ENCODE assay signal across 8 mouse cellular contexts in the genomic region with DNA sequence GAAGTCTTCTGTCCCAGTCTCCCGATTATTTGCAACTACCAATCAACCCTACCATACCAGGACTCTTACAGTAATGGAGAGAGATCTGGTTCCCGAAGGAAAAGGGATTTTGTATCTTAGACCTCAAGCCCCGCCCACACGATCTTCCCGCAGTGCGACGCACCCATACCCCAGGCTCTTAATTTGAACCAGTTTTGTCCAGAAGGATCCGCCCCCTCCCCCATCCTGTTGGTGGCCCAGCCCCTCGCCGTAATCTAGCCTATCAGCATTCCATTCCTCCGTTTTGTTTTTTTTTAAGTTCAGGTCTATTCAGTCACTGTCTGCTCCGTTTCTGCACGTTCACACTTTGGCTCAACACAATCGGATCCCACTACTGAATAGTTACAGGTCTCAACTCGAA. TPM values are rescaled to one million over a fixed set of nuclear protein-coding genes. Genes with fewer than 3 reads are reported as not detected.
DNase-seq lines count a peak whose midpoint lies in the region; ATAC-seq and TF ChIP-seq lines count a peak whose summit lies in the region.

No protein-coding gene starts in this region.

- H3K27me3 ChIP-seq in cerebellum, adult 2 months (ENCODE audit: control insufficient read depth, insufficient read depth, low read length) = no peaks in the 10 kb centered on the region
- H3K27me3 ChIP-seq in embryonic facial prominence, embryonic 12.5 days = no peaks in the 10 kb centered on the region
- H3K27me3 ChIP-seq in spleen, adult 2 months (ENCODE audit: control insufficient read depth, insufficient read depth, low read length) = no peaks in the 10 kb centered on the region

- H3K4me3 ChIP-seq in cerebellum, adult 2 months (replicated peaks; ENCODE audit: insufficient read depth, low read depth, low read length) = peak overlapping the region; percentile 92
- peak overlapping the region; percentile 72 for H3K4me3 ChIP-seq in embryonic facial prominence, embryonic 12.5 days
- peak overlapping the region; percentile 92 for H3K4me3 ChIP-seq in layer of hippocampus, adult 2 months
- H3K4me3 ChIP-seq in macrophage (ENCODE audit: inconsistent target) = peak overlapping the region; percentile 94
- peak overlapping the region; percentile 91 for H3K4me3 ChIP-seq in spleen, adult 2 months (ENCODE audit: extremely low read depth, insufficient read depth, insufficient read length)

- intact Hi-C loops in heart, postnatal 14 days (cut with DNase I) = loop anchor here (2.0 to 10.0 kb wide), 2 partner anchors 16 to 232 kb away; a partner anchor contains a TSS

- TF ChIP-seq CTCF in cerebellum, adult 2 months (IDR thresholded peaks at IDR 0.05; ENCODE audit: borderline replicate concordance, insufficient read depth, low read depth, low read length) = no peak
- no peak for TF ChIP-seq CTCF in layer of hippocampus, adult 2 months (conservative IDR thresholded peaks at IDR 0.05)
- no peak for TF ChIP-seq CTCF in spleen, adult 2 months (IDR thresholded peaks at IDR 0.05; ENCODE audit: extremely low read depth, insufficient read depth, insufficient read length, insufficient replicate concordance)

- peaks cover 5% of the 10 kb centered on the region; the same call in 1 of the 2 replicates for H3K4me1 ChIP-seq in cerebellum, adult 2 months (ENCODE audit: control insufficient read depth, insufficient read depth, low read length)
- peaks cover 33% of the 10 kb centered on the region for H3K4me1 ChIP-seq in embryonic facial prominence, embryonic 12.5 days
- H3K4me1 ChIP-seq in spleen, adult 2 months (ENCODE audit: control insufficient read depth, insufficient read depth, insufficient read length) = no peaks in the 10 kb centered on the region; the same call in 1 of the 2 replicates

- no peak overlapping the region for H3K27ac ChIP-seq in cerebellum, adult 2 months (ENCODE audit: insufficient read depth, low read length)
- peak overlapping the region; percentile 92 for H3K27ac ChIP-seq in embryonic facial prominence, embryonic 12.5 days
- peak overlapping the region; percentile 88 for H3K27ac ChIP-seq in layer of hippocampus, adult 2 months
- H3K27ac ChIP-seq in macrophage = peak overlapping the region; percentile 74
- peak overlapping the region; percentile 70; the same call in 1 of the 2 replicates for H3K27ac ChIP-seq in spleen, adult 2 months (ENCODE audit: insufficient read depth, low read length)

- H3K9ac ChIP-seq in embryonic facial prominence, embryonic 12.5 days = peak overlapping the region; percentile 82

- peaks cover 38% of the 10 kb centered on the region for H3K36me3 ChIP-seq in embryonic facial prominence, embryonic 12.5 days
- H3K36me3 ChIP-seq in macrophage (ENCODE audit: inconsistent target) = peaks cover 29% of the 10 kb centered on the region
- peaks cover 18% of the 10 kb centered on the region for H3K36me3 ChIP-seq in spleen, adult 2 months (ENCODE audit: control insufficient read depth, insufficient read depth, low read length)

- no peak for TF ChIP-seq POLR2A in cerebellum, adult 2 months (IDR thresholded peaks at IDR 0.05; ENCODE audit: borderline replicate concordance, insufficient read depth, low read length)
- no peak for TF ChIP-seq POLR2A in spleen, adult 2 months (IDR thresholded peaks at IDR 0.05; ENCODE audit: low read depth, low read length)

- peak in 1 of 2 experiments; percentile 28 for DNase-seq in cerebellum, adult 2 months
- DNase-seq in cerebellum, adult 11 months = no peak
- DNase-seq in T-cell, adult 2 months (ENCODE audit: low spot score) = peak; percentile 46
- peak; percentile 58 to 68 for DNase-seq in heart, postnatal 14 days
- peak; percentile 41 to 53 for DNase-seq in layer of hippocampus, adult 2 months (ENCODE audit: low spot score in 2 of 2)
- peak in 1 of 2 experiments; percentile 14 for DNase-seq in spleen, adult 2 months (ENCODE audit: low read depth in 1 of 2, low spot score in 2 of 2)

- H3K9me3 ChIP-seq in embryonic facial prominence, embryonic 12.5 days = no peaks in the 10 kb centered on the region

- H3K4me2 ChIP-seq in embryonic facial prominence, embryonic 12.5 days (replicated peaks) = peak overlapping the region; percentile 70

- H3K79me2 ChIP-seq in macrophage (ENCODE audit: inconsistent target) = peaks cover 76% of the 10 kb centered on the region

- ATAC-seq in embryonic facial prominence, embryonic 12.5 days (ENCODE audit: insufficient number of reproducible peaks, insufficient read depth, low FRiP score, low TSS enrichment) = peak; percentile 75

- 0% methylated on average over 15 of the region's 15 CpGs for WGBS in cerebellum, adult 2 months
- WGBS in embryonic facial prominence, embryonic 12.5 days = under 1% methylated on average over 15 of the region's 15 CpGs
- 0% methylated on average over 15 of the region's 15 CpGs for WGBS in macrophage (ENCODE audit: missing documents)
- under 1% methylated on average over 15 of the region's 15 CpGs for WGBS in spleen, adult 2 months

RNA-seq across cellular contexts. Expression of a gene that starts 0.9 kb away (rescaled TPM):
- 134 and 137 TPM in 2 replicates for polyA plus RNA-seq in cerebellum, adult 2 months (2012; rRNA removed)
- polyA plus RNA-seq in embryonic facial prominence, embryonic 12.5 days (2016; fragmentation: Nextera tagmentation; extraction: Ambion mirVana) = 171 and 177 TPM in 2 replicates
- 10 to 100 TPM; 56.0 to 64.7 TPM for total RNA-seq in heart, postnatal 14 days (2021)
- total RNA-seq in layer of hippocampus, adult 2 months (2021) = 100 to 1,000 TPM in 1 of 2 experiments, 10 to 100 TPM in 1; 97.6 to 101 TPM
- 100 to 1,000 TPM in 15 of 26 experiments, 10 to 100 TPM in 11; 46.3 to 230 (median 112) TPM for total RNA-seq in macrophage (2018; cell fraction: chromatin; rRNA removed)
- total RNA-seq in macrophage (2018; cell fraction: cytosol; rRNA removed) = 10 to 100 TPM; 30.0 to 46.2 (median 38.9) TPM
- total RNA-seq in macrophage (2018; cell fraction: nucleus; rRNA removed) = 10 to 100 TPM; 24.0 to 80.6 (median 40.6) TPM
- 37.1 to 52.3 TPM (median 40.4 TPM) in 3 replicates for polyA plus RNA-seq in macrophage (2018)
- polyA plus RNA-seq in spleen, adult 2 months (2012; rRNA removed) = 113 and 131 TPM in 2 replicates

RNA-seq across cellular contexts. Expression of a gene that starts 0.9 kb away (rescaled TPM):
- 21.0 and 21.1 TPM in 2 replicates for polyA plus RNA-seq in cerebellum, adult 2 months (2012; rRNA removed)
- polyA plus RNA-seq in embryonic facial prominence, embryonic 12.5 days (2016; fragmentation: Nextera tagmentation; extraction: Ambion mirVana) = 54.5 and 58.8 TPM in 2 replicates
- 10 to 100 TPM; 33.1 to 38.3 TPM for total RNA-seq in heart, postnatal 14 days (2021)
- total RNA-seq in layer of hippocampus, adult 2 months (2021) = 10 to 100 TPM; 14.8 to 20.0 TPM
- 10 to 100 TPM; 10.6 to 41.7 (median 20.7) TPM for total RNA-seq in macrophage (2018; cell fraction: chromatin; rRNA removed)
- 10 to 100 TPM; 15.8 to 33.9 (median 24.1) TPM for total RNA-seq in macrophage (2018; cell fraction: cytosol; rRNA removed)
- 10 to 100 TPM; 24.9 to 47.4 (median 34.5) TPM for total RNA-seq in macrophage (2018; cell fraction: nucleus; rRNA removed)
- 19.8 to 30.4 TPM (median 23.9 TPM) in 3 replicates for polyA plus RNA-seq in macrophage (2018)
- polyA plus RNA-seq in spleen, adult 2 months (2012; rRNA removed) = 51.5 and 53.6 TPM in 2 replicates

RNA-seq across cellular contexts. Expression of a gene that starts 17.3 kb away (rescaled TPM):
- polyA plus RNA-seq in cerebellum, adult 2 months (2012; rRNA removed) = 59.7 and 60.3 TPM in 2 replicates
- 5.5 and 6.2 TPM in 2 replicates for polyA plus RNA-seq in embryonic facial prominence, embryonic 12.5 days (2016; fragmentation: Nextera tagmentation; extraction: Ambion mirVana)
- 10 to 100 TPM; 19.7 to 21.4 TPM for total RNA-seq in heart, postnatal 14 days (2021)
- 10 to 100 TPM; 28.7 to 33.3 TPM for total RNA-seq in layer of hippocampus, adult 2 months (2021)
- total RNA-seq in macrophage (2018; cell fraction: chromatin; rRNA removed) = 1 to 10 TPM in 20 of 26 experiments, under 1 TPM in 2, not detected in 4; 0.90 to 5.9 (median 2.2) TPM
- total RNA-seq in macrophage (2018; cell fraction: cytosol; rRNA removed) = 10 to 100 TPM; 10.7 to 28.9 (median 17.2) TPM
- 10 to 100 TPM in 5 of 26 experiments, 1 to 10 TPM in 21; 3.4 to 16.4 (median 7.6) TPM for total RNA-seq in macrophage (2018; cell fraction: nucleus; rRNA removed)
- 8.7 to 28.2 TPM (median 22.9 TPM) in 3 replicates for polyA plus RNA-seq in macrophage (2018)
- polyA plus RNA-seq in spleen, adult 2 months (2012; rRNA removed) = 26.6 and 28.4 TPM in 2 replicates

RNA-seq across cellular contexts. Expression of a gene that starts 20.5 kb away (rescaled TPM):
- 5.5 and 5.7 TPM in 2 replicates for polyA plus RNA-seq in cerebellum, adult 2 months (2012; rRNA removed)
- polyA plus RNA-seq in embryonic facial prominence, embryonic 12.5 days (2016; fragmentation: Nextera tagmentation; extraction: Ambion mirVana) = 1.2 and 1.5 TPM in 2 replicates
- under 1 TPM; 0.20 to 0.74 TPM for total RNA-seq in heart, postnatal 14 days (2021)
- total RNA-seq in layer of hippocampus, adult 2 months (2021) = 1 to 10 TPM; 1.3 TPM
- total RNA-seq in macrophage (2018; cell fraction: chromatin; rRNA removed) = not detected
- 1 to 10 TPM in 5 of 26 experiments, under 1 TPM in 21; 0.34 to 1.5 (median 0.81) TPM for total RNA-seq in macrophage (2018; cell fraction: cytosol; rRNA removed)
- total RNA-seq in macrophage (2018; cell fraction: nucleus; rRNA removed) = 1 to 10 TPM in 1 of 26 experiments, under 1 TPM in 9, not detected in 16; 0.33 to 1.0 (median 0.61) TPM
- 0.43 to 1.6 TPM (median 0.93 TPM) in 3 replicates for polyA plus RNA-seq in macrophage (2018)
- 2.9 and 4.6 TPM in 2 replicates for polyA plus RNA-seq in spleen, adult 2 months (2012; rRNA removed)

RNA-seq across cellular contexts. Expression of a gene that starts 22.2 kb away (rescaled TPM):
- polyA plus RNA-seq in cerebellum, adult 2 months (2012; rRNA removed) = not detected in 2 replicates
- not detected in 2 replicates for polyA plus RNA-seq in embryonic facial prominence, embryonic 12.5 days (2016; fragmentation: Nextera tagmentation; extraction: Ambion mirVana)
- total RNA-seq in heart, postnatal 14 days (2021) = not detected
- total RNA-seq in layer of hippocampus, adult 2 months (2021) = not detected
- total RNA-seq in macrophage (2018; cell fraction: chromatin; rRNA removed) = not detected
- total RNA-seq in macrophage (2018; cell fraction: cytosol; rRNA removed) = not detected
- total RNA-seq in macrophage (2018; cell fraction: nucleus; rRNA removed) = not detected
- polyA plus RNA-seq in macrophage (2018) = not detected in 3 replicates
- polyA plus RNA-seq in spleen, adult 2 months (2012; rRNA removed) = 0.31 and 1.4 TPM in 2 replicates
